Comparison of ENCODE assay signal across 9 mouse cellular contexts in the genomic region with DNA sequence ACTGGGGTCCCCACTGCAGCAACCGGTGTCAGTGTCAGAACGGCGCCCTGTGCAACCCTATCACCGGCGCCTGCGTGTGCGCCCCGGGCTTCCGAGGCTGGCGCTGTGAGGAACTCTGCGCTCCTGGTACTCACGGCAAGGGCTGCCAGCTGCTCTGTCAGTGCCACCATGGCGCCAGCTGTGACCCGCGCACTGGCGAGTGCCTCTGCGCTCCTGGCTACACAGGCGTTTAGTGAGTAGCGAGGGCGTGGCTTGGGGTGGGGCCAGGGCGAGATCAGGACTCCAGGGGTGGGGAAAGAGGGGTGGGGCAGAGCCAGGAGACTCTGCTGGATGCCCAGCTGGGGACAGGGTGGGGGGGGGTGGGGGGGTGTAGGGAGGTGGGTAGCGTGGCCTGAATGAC.
A peak's percentile ranks its signal among the peaks of the same experiment; 100 is the strongest.
DNase-seq lines count a peak whose midpoint lies in the region; ATAC-seq and TF ChIP-seq lines count a peak whose summit lies in the region.
"Had no signal": no experiment of that assay in that cellular context is flagged by ENCODE, and none has a peak within 500 bp of the region (broad histone marks: within the 10 kb centered on the region; RNA-seq: fewer than 3 reads in every experiment).

No protein-coding gene starts in this region.

- peaks cover 10% of the 10 kb centered on the region; the same call in 1 of the 2 replicates for H3K4me1 ChIP-seq in megakaryocyte, embryonic 14.5 days
- no peaks in the 10 kb centered on the region for H3K4me1 ChIP-seq in lung, embryonic 14.5 days (ENCODE audit: insufficient read depth)
- H3K4me1 ChIP-seq in stomach, embryonic 14.5 days (ENCODE audit: control insufficient read depth, insufficient read depth, low read length), result 0 out of 2 replicates have a peak, but pooled peaks cover 4% of the 10 kb centered on the region

- H3K9ac ChIP-seq in lung, embryonic 14.5 days, result no peak overlapping the region
- 0 out of 2 replicates have a peak overlapping the region, but pooled peaks have one; percentile 6 for H3K9ac ChIP-seq in stomach, embryonic 14.5 days (replicated peaks; ENCODE audit: low read depth, low read length)

- peaks cover 76% of the 10 kb centered on the region for H3K27me3 ChIP-seq in megakaryocyte, embryonic 14.5 days (replicated peaks)
- peaks cover 7% of the 10 kb centered on the region; the same call in 1 of the 2 replicates for H3K27me3 ChIP-seq in lung, embryonic 14.5 days (ENCODE audit: insufficient read depth, low read length)
- H3K27me3 ChIP-seq in stomach, embryonic 14.5 days (ENCODE audit: control insufficient read depth, insufficient read depth, low read length), result no peaks in the 10 kb centered on the region

- TF ChIP-seq CTCF in lung, embryonic 14.5 days (IDR thresholded peaks at IDR 0.05; ENCODE audit: low read depth), result no peak

- no peaks in the 10 kb centered on the region for H3K9me3 ChIP-seq in megakaryocyte, embryonic 14.5 days
- no peaks in the 10 kb centered on the region for H3K9me3 ChIP-seq in lung, embryonic 14.5 days (ENCODE audit: low read depth, low read length)
- no peaks in the 10 kb centered on the region for H3K9me3 ChIP-seq in stomach, embryonic 14.5 days (ENCODE audit: control insufficient read depth, low read depth, low read length)
- H3K9me3 ChIP-seq: G1E had no signal

- no peaks in the 10 kb centered on the region for H3K36me3 ChIP-seq in megakaryocyte, embryonic 14.5 days (replicated peaks; ENCODE audit: low read length)
- no peaks in the 10 kb centered on the region for H3K36me3 ChIP-seq in lung, embryonic 14.5 days (ENCODE audit: insufficient read depth)
- H3K36me3 ChIP-seq in stomach, embryonic 14.5 days (ENCODE audit: control insufficient read depth, insufficient read depth, low read length), result no peaks in the 10 kb centered on the region
- H3K36me3 ChIP-seq: G1E had no signal

- ATAC-seq in megakaryocyte, adult 5-6 weeks (ENCODE audit: poor library complexity, severe bottlenecking), result no peak
- ATAC-seq in lung, embryonic 14.5 days (ENCODE audit: insufficient read depth), result no peak; the same call in 1 of the 2 replicates
- no peak for ATAC-seq in stomach, embryonic 14.5 days (ENCODE audit: insufficient number of reproducible peaks, insufficient read depth, low FRiP score, low read depth)

- peak overlapping the region; percentile 59 for H3K4me2 ChIP-seq in lung, embryonic 14.5 days
- peak overlapping the region; percentile 46 for H3K4me2 ChIP-seq in stomach, embryonic 14.5 days (replicated peaks; ENCODE audit: low read depth, low read length)

- no peak overlapping the region for H3K27ac ChIP-seq in lung, embryonic 14.5 days (ENCODE audit: low read depth)
- no peak overlapping the region for H3K27ac ChIP-seq in stomach, embryonic 14.5 days (ENCODE audit: low read length)

- peak; percentile 45 for DNase-seq in embryo, embryonic 10 days (ENCODE audit: low spot score)
- DNase-seq in heart, adult 9 months (ENCODE audit: low spot score in 2 of 2), result peak; percentile 17 to 22
- peak; percentile 22 to 39 for DNase-seq in kidney, adult 8-10 months
- DNase-seq in lung, embryonic 14.5 days, result peak; percentile 65
- DNase-seq in layer of hippocampus, postnatal 25 days (ENCODE audit: extremely low spot score in 1 of 2, low spot score in 1 of 2), result no peak

- WGBS in lung, embryonic 14.5 days, result 2% methylated on average over 21 of the region's 22 CpGs
- 3% methylated on average over 22 of the region's 22 CpGs for WGBS in stomach, embryonic 14.5 days

- peak overlapping the region; percentile 71 for H3K4me3 ChIP-seq in megakaryocyte, embryonic 14.5 days (replicated peaks)
- H3K4me3 ChIP-seq in lung, embryonic 14.5 days (ENCODE audit: low read depth, low read length), result peak overlapping the region; percentile 26; the same call in 1 of the 2 replicates
- no peak overlapping the region; the same call in 1 of the 2 replicates for H3K4me3 ChIP-seq in stomach, embryonic 14.5 days (ENCODE audit: low read depth, low read length)

Comparison
In these comparisons a context has a peak if more than half of its experiments do, and no peak if none do; other contexts are left out.
1. DNase-seq: peak in embryo, embryonic 10 days (single experiment), heart, adult 9 months (2 of 2), kidney, adult 8-10 months (2 of 2) and lung, embryonic 14.5 days (single experiment); none in layer of hippocampus, postnatal 25 days (0 of 2).